Mouse (Mus musculus) lung, postnatal 0 days (tissue): ENCODE results near the gene Tmem248.

Source experiments
- CTCF ChIP-seq: IDR thresholded peaks from 2 replicates; pipeline ENCODE4 v1.5.1; 2016; ENCODE audit warnings: antibody characterized with exemption, mild to moderate bottlenecking
- EP300 ChIP-seq: IDR thresholded peaks from 2 replicates; pipeline ENCODE4 v1.6.1; 2016; ENCODE audit warnings: antibody characterized with exemption, mild to moderate bottlenecking, control low read depth

DNA sequence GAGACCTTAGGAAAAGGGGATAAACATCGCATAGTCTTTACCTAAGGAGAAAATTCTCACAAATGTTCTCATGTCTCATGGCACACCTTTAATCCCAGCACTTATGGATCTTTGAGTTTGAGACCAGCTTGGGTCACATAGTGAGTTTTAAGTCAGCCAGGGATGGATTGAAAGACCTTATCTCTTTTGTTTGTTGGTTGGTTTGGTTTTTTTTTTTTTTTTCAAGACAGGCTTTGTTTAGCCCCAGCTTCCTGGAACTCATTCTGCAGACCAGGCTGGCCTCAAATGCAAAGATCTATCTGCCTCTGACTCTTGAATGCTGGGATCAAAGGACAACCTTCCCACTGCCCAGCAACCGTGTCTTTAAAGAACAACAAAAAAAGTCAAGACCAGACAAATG, 4.4 kb downstream of the Tmem248 start:
- TF ChIP-seq CTCF: no peak
- no peak for TF ChIP-seq EP300
